Mouse (Mus musculus): ENCODE data around the gene Clic4.
"Not testable (repeated sequence)": the region's sequence is repeated elsewhere in the genome, so short reads cannot be mapped to it uniquely, and the experiment has no call there.

The Clic4 gene

DNA sequence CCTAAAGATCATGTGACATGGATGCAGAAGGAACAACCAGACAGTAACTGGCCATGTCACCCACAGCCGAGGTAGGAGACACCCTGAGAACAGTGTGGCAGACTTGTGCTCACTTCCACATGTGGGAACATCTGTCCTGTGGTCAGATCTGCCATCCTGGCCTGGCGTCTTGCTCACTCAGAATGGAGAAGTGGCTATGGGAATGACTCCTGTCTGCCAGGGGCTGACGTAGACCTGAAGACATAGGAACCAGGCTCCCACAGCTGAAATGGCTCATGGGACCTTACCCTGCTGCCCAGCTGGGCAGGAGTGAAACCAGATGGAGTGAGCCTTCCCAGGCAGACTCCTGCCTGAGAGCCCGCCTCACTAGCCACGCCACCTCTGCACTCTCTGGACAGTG, 79.8 kb downstream of the Clic4 start:
- DNase-seq (ENCODE audit: extremely low read depth, low read depth, low spot score), result no peak

- DNase-seq (ENCODE audit: extremely low read depth, low read depth, low spot score), result no peak
These were observed 81.0 kb downstream of the Clic4 start for GRCm38 (mm10) chr4:135191604-135192003.

- no peak for DNase-seq (ENCODE audit: extremely low read depth, low read depth, low spot score)
These were observed 81.4 kb downstream of the Clic4 start for GRCm38 (mm10) chr4:135191185-135191584.

GRCm38 (mm10) chr4:135190364-135190763, 82.2 kb downstream of the Clic4 start:
- no peak for DNase-seq (ENCODE audit: extremely low read depth, low read depth, low spot score)

- no peak for DNase-seq (ENCODE audit: extremely low read depth, low read depth, low spot score)
These were observed 83.1 kb downstream of the Clic4 start for GRCm38 (mm10) chr4:135189452-135190008.

GRCm38 (mm10) chr4:135184277-135184676, 88.3 kb downstream of the Clic4 start:
- not testable (repeated sequence) for DNase-seq (ENCODE audit: extremely low read depth, low read depth, low spot score)

DNA sequence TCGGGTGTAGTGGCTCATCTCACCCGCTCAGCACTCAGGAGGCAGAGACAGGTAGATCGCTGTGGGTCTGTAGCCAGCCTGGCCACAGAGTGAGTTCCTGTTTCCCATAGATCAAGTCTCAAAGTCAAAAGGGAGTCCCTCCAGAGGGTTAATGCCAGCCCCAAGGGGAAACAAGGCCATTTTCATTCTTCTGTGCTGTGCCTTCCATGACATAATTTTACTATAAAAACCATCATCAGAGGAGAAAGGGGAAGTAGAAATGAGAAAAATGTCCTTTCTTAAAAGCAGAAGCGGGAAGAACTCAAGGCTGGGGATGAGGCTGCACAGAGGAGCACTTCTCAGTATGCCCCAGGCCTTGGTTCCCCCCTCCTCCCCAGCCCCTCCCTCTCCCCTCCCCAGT, 90.8 kb downstream of the Clic4 start:
- no peak for DNase-seq (ENCODE audit: extremely low read depth, low read depth, low spot score)

DNA sequence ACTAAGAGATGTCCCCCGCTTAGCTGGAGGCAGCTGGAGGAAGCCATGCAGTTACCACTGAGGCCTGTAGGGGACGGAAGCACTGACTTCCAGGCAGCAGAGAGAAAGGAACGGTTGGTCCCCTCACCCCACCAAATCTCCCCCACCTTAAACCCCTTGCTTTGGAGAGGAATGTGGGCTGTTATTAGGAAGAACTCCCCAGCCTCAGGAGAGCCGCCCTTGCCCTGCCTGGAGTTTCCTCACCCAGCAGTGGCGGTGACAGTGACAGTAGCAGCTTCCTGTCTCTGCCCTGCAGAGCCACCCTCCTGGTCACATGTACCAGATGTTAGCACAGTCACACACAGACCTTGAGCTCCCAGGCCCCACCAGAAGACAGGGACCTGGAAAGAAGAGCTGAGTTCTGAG, 93.5 kb downstream of the Clic4 start:
- no peak for DNase-seq (ENCODE audit: extremely low read depth, low read depth, low spot score)

DNA sequence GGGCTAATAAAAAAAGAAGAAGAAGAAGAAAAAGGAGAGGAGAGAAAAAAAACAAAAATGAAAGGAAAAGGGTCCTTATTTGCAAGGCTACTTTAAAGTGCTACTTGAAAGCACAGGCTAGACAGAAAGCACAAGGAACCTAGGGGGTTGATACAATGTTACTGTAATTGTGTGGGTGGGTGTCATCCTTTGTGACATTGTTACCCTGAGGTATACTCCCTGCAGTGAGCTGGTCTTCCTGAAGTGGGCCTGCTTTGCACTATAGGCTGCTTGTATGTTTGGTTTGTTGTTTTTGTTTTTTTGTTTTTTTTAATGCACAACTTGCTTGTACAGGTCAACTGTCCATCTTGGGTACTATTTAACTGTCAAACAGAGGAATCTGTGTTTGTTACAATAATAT, 95.0 kb downstream of the Clic4 start:
- DNase-seq (ENCODE audit: extremely low read depth, low read depth, low spot score), result no peak

- no peak for DNase-seq (ENCODE audit: extremely low read depth, low read depth, low spot score)
These were observed 97.1 kb downstream of the Clic4 start for GRCm38 (mm10) chr4:135175406-135176120.

- no peak for DNase-seq (ENCODE audit: extremely low read depth, low read depth, low spot score)
These were observed 101.2 kb downstream of the Clic4 start for GRCm38 (mm10) chr4:135171304-135171875.

DNA sequence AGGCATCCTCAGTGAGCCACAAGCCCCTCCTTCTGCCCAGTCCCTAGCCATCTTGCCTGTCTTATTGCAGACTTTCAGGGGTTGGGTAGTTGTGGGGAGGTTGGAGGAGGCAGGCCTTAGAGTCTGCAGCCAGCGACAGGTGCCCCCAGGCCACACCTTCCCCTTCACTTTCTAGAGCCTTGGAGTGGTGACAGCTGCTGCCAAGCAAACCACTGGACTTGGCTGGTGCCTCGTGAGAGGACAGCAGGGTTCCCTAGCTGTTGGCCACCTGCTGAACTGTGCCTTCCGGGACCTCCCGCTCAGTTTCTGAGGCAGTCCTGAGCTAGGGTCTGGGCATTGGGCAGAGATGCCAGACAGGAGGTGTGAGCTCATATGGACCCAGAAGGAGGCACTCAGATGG, 103.1 kb downstream of the Clic4 start:
- no peak for DNase-seq (ENCODE audit: extremely low read depth, low read depth, low spot score)

DNA sequence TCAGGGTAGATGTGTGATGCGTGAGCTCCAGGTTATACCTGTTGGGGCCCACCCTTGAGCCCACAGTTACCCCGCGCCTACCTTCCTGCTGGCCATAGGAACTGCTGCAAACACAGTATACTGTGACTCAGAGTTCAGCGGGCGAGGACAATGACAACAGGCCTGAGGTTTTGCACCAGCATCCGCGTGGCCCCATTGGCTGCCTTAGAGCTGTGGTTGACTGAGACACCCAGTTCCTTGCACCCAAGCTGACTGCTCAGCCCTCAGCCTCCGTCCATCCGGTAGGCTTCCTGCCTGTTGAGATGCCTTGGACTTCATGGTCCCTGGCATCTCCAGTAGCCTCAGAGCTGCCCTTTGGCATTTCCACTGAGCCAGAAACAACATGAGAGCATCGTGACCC, 103.5 kb downstream of the Clic4 start:
- no peak for DNase-seq (ENCODE audit: extremely low read depth, low read depth, low spot score)

DNA sequence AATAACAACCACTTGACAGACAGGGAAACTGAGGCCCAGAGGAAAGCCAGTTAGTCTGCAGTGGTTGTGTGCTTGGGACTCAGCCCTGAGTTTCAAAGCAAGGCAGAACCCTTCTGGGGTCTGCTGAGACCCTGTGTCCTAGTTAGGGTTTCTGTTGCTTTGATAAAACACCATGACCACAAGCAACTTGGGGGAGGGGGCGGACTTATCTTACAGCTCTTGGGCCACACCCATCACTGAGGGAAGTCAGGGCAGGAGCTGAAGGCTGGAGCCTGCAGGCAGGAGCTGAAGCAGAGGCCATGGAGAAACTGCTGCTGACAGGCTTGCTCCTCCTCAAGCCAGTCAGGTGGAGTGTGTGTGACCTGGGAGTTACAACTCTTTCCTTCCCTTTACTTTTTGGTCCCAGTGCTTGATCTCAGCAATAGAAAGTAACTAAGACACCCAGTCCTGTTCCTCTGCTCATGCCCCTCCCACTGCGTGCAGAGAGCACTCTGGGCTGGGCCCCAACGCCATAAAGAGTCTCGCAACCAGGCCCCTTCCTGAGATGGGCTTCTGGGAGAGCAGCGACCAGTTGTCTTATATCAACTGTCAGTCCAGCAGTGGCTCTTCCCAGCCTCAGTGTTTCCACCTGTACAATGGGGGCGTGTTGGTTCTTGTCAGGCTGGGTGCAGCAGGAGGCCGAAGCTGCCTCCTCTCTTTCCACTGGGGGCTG, 104.6 kb downstream of the Clic4 start:
- no peak for DNase-seq (ENCODE audit: extremely low read depth, low read depth, low spot score)

DNA sequence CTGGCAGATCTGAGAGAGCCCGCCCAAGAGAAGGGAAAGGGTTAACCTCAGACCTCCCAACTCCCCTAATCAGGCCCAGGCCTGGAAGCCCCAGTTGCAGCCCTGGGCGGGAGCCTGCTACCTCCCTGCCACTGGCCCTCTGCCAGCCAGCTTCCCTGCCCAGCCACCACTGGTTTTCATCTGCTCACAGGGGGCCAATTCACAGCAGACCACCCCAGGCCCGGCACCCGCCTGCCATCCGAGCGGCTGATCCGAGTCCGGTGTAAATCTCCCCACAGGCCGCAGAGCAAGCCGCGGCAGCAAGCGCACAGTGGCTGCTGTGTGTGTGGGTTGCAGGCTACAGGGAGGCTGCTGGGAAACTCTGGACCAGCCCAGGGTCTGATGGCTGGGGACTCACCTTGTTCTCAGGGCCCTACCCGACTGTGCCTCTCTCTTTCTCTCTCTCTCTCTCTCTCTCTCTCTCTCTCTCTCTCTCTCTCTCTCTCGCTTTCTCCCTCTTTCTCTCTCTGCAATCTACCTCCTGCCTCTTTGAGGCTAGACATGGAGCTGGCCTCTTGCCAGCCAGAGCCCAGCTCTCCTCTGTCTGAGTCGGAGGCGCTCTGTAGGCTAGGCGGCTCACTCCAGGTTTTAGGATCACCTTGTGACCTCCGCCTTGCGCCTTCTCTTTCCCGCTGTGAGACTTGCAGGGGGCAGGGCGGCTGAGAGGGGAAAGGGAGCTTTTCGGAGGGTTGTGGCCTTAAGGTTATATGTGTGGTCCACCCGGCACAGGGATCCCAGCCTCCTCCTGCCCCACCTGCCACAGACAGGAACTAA, 106.0 kb downstream of the Clic4 start:
- no peak for DNase-seq (ENCODE audit: extremely low read depth, low read depth, low spot score)

DNA sequence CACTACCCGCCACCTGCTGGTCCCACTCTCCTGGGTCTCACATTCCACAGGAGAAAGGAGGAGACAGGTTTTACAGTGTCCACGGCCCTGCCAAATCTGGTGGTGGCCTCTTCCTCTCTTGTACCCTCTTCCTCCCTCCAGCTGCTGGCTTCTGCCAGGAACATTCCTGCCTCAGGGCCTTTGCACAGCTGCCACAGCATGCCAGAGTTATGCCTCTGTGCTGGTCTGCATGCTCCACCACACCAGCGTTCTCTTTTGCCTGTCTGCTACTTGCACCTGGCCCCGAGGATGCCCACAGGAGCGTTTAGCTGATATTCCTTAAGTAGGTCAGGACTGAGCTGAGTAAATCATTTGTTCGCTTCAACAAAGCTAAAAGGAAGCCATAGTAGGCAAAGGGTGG, 106.9 kb downstream of the Clic4 start:
- DNase-seq (ENCODE audit: extremely low read depth, low read depth, low spot score), result no peak

Data from fat pad, adult 2 months (tissue).